Mouse (Mus musculus) adrenal gland, postnatal 36 days (tissue): ENCODE measurements at regions not wholly inside any gene's neighbourhood (a gene's known extent, or its start where the extent isn't known, plus 50 kb on each side); places are given as distances from the start of the nearest gene placed in this dataset.
"Not testable (repeated sequence)": the region's sequence is repeated elsewhere in the genome, so short reads cannot be mapped to it uniquely, and the experiment has no call there.

Experiments
- DNase-seq, 2 experiments: peaks; one replicate each; pipeline ENCODE4 v3.0.0; 2021; ENCODE audit warnings: mixed read lengths in 1 of 2

DNA sequence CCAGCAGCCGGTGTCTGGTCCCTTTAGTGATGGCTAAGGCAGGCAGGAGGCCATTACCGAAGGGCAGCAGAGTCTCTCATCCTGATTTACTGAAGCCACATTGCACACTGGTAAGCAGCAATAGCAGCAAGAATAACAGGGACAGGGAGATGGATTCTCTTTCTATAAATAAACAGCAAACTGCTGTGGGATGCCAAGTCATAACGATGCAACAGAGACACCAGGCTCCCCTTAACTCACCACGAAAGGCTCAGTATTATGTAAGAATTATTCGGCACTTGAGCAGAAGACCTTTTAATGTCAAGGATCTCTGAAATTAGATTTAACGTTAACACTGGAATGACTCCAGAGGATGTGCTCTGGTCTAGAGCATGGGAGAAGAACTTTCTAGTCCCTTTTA, 202.1 kb downstream of the Ddx10 start:
- DNase-seq = no peak

DNA sequence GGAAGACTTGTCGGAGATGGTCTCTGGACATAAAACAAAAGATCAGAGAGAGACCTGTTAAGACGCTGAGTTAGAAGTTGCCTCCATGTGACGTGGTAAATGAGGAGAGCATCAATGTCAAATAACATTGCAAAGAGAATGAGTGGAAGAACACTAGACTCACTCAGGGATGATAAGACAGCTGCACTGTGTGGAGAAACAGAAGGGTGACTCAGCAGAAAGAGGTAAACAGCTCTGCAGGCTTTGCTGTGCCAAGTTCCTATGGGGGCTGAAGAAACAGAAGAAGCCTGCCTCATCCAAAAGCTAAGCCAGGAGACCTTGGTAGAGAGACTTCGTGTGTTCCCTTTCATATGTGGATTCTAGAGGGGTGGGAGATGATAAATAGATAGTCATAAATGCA, 214.1 kb downstream of the Ddx10 start:
- DNase-seq = peak in 1 of 2 experiments; percentile 6

- DNase-seq = no peak
Measured at GRCm38 (mm10) chr9:53022096-53022495, 225.8 kb downstream of the Ddx10 start.

GRCm38 (mm10) chr9:53010741-53011140, 237.1 kb downstream of the Ddx10 start:
- no peak for DNase-seq

DNA sequence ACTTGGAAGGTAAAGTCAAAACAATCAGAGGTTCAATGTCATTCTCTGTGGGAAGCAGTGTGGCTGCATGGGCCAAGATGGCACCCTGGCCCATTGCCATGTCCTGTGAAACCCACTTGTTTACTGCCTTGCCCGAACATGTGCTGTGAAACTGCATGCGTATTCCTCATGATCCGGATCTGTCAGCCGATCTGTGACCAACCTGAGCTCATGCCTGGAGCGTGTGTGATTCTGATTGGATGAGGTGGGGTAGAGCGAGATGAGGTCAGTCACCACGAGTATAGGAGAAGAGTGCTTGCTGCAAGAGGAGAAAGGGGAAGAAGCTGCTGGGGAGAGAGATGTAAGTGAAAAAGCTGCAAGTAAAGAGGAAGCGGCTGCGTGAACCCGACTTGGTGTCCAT, 240.5 kb downstream of the Ddx10 start:
- DNase-seq = no peak

DNA sequence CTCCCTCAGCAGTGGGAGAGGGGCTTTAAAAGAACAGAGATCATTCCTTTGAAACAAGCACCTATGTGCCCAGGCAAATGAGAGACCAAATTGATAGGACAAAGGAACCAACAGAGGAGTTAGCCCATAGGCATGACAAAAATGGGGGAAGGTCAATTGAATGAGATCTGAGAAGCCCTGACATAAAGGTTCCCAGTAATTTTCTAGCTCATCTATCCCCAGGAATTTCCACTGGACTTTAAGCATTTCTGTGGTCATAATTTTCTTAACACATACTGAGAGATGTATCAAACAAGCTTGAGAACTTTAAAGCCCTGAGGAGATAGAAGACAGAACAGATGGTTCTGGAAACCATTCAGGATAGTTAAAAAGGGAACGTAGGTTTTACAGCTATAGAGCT, 241.8 kb downstream of the Ddx10 start:
- DNase-seq = no peak

- DNase-seq = no peak
Measured at GRCm38 (mm10) chr9:53004253-53004978, 243.4 kb downstream of the Ddx10 start.

GRCm38 (mm10) chr9:52976041-52976440, 271.8 kb downstream of the Ddx10 start:
- DNase-seq = no peak

DNA sequence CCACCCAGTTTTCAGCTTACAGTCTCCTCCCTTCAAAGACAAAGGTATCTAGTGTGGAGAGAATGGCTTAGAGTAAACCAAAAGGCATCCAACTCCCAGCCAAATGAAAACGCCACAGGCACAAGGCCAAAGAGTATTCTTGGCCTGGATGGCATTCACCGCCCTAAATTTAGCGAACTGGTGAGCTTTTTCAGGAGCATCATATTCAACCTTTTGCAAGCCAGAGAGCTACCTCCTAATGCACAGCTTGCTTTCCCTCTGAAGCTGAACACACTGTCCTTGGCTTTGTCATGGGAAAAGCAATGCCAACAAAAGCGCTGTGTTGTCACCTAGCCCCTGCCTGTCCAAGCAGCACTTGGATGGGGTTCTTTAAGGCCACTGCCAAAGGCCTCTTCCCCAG, 282.2 kb downstream of the Ddx10 start:
- peak; percentile 11 to 17 for DNase-seq

DNA sequence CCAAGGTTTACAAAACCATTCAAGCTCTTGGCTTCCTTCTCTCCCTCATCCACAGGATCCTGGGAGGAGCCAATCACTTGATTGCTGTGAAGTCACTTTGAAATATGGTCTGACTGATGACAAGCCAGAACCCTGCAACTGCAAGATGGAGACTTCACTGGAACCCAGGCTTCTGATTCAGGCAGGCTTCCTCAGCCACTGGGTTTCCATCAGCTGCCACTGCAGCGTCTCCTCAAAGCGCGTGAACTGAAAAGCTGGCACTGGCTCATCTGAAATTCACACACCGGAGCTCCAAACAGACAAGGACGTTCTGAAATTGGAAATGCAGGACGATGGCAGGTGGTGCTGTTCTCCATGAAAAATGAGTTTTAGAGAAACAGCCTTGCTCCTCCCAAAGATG, 280.1 kb upstream of the AI593442 start:
- no peak for DNase-seq

DNA sequence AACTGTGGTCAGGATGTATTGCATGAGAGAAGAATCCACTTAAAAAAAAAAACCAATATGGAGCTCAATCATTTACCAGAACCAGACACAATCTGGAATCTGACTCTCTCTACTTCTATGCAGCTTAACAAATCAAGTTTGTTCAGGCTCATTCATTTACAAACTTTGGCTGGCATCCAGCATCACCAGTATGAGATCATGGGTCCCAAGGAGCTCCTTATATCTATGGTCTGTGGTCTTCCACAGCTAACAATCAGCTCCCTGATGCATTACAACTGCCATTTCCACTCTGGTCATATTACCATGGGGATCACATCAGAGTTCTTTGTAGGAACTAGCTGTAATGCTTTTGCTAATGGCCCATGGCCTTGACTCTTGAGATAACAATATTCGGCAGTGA, 277.7 kb upstream of the AI593442 start:
- no peak for DNase-seq

- DNase-seq = peak; percentile 5 to 21
Measured at GRCm38 (mm10) chr9:52944081-52944480, 264.5 kb upstream of the AI593442 start.

DNA sequence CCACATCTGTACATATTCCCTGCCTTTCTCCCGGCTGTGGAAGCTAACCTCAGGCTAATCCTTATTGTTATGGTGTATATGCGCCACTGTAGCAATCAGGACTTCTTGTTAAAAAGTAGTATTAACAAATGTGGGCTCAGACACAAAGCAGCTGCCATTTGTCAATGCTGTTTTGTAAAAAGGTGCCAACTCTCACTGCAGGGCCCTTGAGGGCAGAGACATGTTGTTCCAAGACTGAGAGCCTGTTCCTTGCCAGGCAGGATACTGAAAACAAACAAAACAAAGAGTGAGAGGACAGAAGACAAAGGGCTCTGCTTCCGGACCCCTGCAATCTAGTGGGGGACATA, 262.0 kb upstream of the AI593442 start:
- peak in 1 of 2 experiments; percentile 12 for DNase-seq

DNA sequence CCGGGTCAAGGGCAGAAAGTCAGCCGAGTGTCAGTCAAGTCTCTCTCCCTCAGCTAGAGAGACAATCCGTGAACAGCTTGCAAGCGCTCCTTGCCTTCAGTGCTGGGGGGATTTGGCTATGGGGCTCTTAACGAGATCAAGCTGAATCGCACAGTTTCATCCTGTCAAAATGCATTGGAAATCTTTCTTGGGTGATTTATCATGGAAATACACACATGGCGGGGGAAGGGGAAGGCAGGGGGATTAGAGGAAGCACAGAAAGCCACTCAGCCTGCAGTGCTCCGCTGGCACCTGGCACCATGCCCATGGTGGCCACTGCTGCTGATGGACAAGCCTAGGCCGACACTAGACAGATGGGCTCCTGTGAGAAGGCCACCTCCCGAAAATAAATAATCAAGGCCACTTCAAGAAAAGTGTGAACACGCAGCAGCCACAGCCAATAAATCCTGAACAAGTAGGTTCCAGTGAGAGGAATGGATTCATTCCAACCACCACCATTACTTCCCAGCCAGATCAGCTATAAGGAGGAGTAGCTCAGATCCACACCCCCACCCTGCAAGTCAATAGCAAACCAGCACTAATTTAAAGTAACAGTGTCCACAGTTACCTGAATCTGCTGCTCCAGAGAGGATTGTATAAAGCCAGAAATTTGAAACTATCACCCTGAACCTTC, 261.5 kb upstream of the AI593442 start:
- peak; percentile 35 to 44 for DNase-seq

DNA sequence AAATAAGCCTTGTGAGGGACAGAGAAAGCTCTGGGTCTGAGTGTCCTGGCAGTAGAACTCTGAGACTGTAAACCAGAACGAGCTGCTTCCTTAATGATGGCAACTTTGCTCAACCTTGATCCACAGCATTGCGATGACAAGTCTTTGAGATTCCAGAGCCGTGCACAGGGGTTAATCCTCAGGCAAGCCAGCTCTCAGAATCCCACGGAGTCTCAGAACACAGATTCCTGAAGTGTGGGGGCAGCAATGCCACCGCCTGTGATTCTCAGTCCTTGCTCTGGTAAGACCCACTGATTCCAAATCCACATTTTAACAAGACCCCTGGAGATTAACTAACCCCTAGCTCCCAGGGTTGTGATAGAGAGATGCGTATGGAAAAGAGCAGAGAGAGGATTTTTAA, 255.5 kb upstream of the AI593442 start:
- no peak for DNase-seq

DNA sequence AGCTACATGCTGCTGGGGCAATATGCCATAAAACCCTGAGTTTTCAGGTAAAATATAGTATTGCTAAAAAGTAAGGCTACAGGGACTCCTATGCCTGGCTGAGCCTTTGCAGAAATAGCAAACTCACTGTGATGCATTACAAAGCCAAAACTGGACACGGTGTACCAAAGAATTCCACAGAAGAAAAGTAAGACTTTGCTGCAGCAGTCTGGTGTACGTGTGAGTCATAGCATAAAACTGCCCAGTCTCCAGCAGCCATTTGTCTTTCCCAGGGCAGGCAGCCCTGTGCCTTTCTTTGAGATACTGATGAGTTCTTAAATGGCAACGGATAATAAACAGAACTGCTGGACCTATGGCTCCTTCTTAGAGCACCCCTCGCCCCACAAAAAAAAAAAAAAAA, 237.9 kb upstream of the AI593442 start:
- peak; percentile 31 to 52 for DNase-seq

GRCm38 (mm10) chr9:52888653-52889052, 209.1 kb upstream of the AI593442 start:
- not testable (repeated sequence) for DNase-seq

GRCm38 (mm10) chr9:52887997-52888396, 208.4 kb upstream of the AI593442 start:
- DNase-seq = not testable (repeated sequence)

DNA sequence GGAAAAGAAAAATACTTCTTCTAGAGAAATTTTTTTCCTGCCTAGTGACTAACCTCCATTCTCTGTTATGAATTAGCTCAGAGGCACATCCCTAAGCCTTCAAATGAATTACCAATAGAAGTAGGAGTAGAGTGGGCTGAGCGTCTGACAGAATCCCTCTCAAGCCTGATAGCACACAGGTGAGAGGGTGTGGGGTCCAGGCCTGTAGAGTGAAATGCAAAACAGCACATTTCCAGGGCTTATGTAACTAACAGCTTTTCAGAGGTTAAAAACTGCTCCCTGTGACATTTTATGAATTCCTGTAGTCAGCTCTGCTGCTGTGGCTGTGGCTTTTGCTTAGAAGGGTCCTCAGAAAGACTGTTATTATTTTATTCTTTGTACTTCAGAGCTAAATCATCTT, 187.7 kb upstream of the AI593442 start:
- no peak for DNase-seq

- no peak for DNase-seq
Measured at GRCm38 (mm10) chr9:52860327-52860726, 180.7 kb upstream of the AI593442 start.

DNA sequence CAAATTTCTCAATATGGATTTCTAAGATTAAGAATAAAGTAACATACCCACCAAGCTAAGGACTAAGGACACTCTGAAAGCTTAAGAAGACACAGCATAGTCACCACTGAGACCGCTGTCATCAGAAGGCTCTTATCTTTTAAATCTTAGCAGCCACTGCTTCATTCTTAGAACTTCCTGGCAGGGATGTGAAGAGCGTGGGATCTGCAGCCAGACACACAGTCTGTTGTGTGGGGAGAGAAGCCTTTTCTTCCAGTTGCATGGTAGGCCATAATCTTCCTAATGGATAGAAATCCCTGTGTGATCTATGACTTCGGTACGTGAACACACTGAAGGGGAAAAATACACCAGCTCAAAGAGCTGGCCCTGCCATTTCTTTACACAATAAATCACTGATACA, 178.8 kb upstream of the AI593442 start:
- no peak for DNase-seq

GRCm38 (mm10) chr9:52853338-52853737, 173.8 kb upstream of the AI593442 start:
- peak in 1 of 2 experiments; percentile 0 for DNase-seq

GRCm38 (mm10) chr9:52850552-52850951, 171.0 kb upstream of the AI593442 start:
- no peak for DNase-seq

- no peak for DNase-seq
Measured at GRCm38 (mm10) chr9:52849931-52850330, 170.4 kb upstream of the AI593442 start.
